Mouse (Mus musculus) ES-E14 (cell line): ENCODE data around the gene Pigr.

Experiments
- CHD2 ChIP-seq: IDR thresholded peaks from 2 replicates; pipeline ENCODE4 v1.6.1; 2014; ENCODE audit warnings: mild to moderate bottlenecking, low read depth, low read length, inconsistent platforms
- MAFK ChIP-seq: IDR thresholded peaks from 2 replicates; pipeline ENCODE4 v1.6.1; 2014; ENCODE audit warnings: mild to moderate bottlenecking, low read depth, low read length, inconsistent platforms; ENCODE audit not compliant: insufficient read depth
- ZNF384 ChIP-seq: IDR thresholded peaks from 2 replicates; pipeline ENCODE4 v1.6.1; 2012; ENCODE audit warnings: low read depth, low read length, inconsistent platforms

DNA sequence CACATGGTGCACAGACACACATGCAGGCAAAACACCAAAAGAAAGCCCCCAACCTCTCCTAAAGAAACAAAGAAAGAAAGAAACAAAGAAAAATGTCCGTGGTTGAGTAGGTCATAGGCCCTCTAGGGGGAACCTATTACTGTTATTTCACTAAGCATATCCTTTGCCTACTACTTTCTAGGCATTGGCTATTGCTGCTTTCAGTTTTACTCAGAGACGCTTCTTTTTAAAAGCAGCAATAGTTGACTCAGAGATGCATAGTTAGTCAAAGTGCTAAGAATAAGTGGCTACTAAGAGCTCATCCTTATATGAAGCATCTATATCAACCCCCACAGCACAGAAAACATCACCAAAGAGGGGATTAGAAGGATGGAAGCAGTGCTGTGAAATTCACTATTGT lies 31.2 kb upstream of the Pigr start:
- TF ChIP-seq MAFK: no peak
- TF ChIP-seq CHD2: no peak
- TF ChIP-seq ZNF384: no peak
